Mouse (Mus musculus): ENCODE measurements around the gene Gtf2h2.
"Not testable (repeated sequence)": the region's sequence is repeated elsewhere in the genome, so short reads cannot be mapped to it uniquely, and the experiment has no call there.

- TF ChIP-seq CTCF (conservative IDR thresholded peaks at IDR 0.05; ENCODE audit: insufficient read depth, insufficient read length, low read depth, low read length); POLR2A (IDR thresholded peaks at IDR 0.05; ENCODE audit: low read depth, low read length): not testable (repeated sequence)
Measured at GRCm38 (mm10) chr13:100499625-100500024, 7.2 kb upstream of the Gtf2h2 start.

Data from kidney, adult 2 months (tissue).